Mouse (Mus musculus): ENCODE data around the gene Pde3a.

Pde3a gene

GRCm38 (mm10) chr6:141522541-141522940 is 273.5 kb downstream of the Pde3a start:
- DNase-seq: no peak

- DNase-seq: peak; percentile 5
These were observed 274.9 kb downstream of the Pde3a start, which contains the start of gene Slco1c1 for GRCm38 (mm10) chr6:141523747-141524640. Gene Slco1c1, plus strand, starts transcription at chr6:141524368.

DNA sequence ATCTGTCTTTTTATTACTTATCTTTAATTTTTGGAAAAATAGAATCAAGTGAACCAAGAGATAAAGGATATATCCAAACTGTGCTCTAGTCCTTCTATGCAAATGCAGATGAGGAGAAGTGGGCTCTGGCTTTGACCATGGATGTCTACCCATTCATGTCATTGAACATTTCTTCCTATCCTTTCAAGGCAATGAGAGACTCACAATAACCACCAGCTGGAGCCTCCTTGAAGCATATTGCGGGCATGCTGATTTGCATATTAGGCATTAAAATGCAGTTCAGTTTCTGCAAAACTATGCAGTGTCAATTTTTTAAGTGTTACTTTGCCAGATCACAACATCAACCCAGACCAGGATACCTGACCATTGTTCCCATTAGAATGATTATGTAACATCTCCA is 276.7 kb downstream of the Pde3a start:
- no peak for DNase-seq

GRCm38 (mm10) chr6:141530865-141531264 is 281.8 kb downstream of the Pde3a start:
- DNase-seq: no peak

- DNase-seq: no peak
These were observed 288.2 kb downstream of the Pde3a start for GRCm38 (mm10) chr6:141537298-141537697.

- DNase-seq: no peak
These were observed 292.1 kb downstream of the Pde3a start for GRCm38 (mm10) chr6:141541136-141541535.

GRCm38 (mm10) chr6:141543344-141543743 is 294.3 kb downstream of the Pde3a start:
- no peak for DNase-seq

All from right cerebral cortex, postnatal 4 days (tissue).